Mouse (Mus musculus) spleen, embryonic (tissue): ENCODE results near the gene Alox5ap.

Experiments
- CTCF ChIA-PET: fragments of 350-600 bp; sonication (Branson Sonifier 250); formaldehyde crosslinking; loops from one replicate; lab custom pipeline; 2022; lab: Charles Lee

Gene Alox5ap

GRCm38 (mm10) chr5:149257518-149258281 is 6.9 kb upstream of the Alox5ap start:
- CTCF ChIA-PET: no interaction called here

GRCm38 (mm10) chr5:149259093-149259492 is 5.5 kb upstream of the Alox5ap start:
- CTCF ChIA-PET: no interaction called here

DNA sequence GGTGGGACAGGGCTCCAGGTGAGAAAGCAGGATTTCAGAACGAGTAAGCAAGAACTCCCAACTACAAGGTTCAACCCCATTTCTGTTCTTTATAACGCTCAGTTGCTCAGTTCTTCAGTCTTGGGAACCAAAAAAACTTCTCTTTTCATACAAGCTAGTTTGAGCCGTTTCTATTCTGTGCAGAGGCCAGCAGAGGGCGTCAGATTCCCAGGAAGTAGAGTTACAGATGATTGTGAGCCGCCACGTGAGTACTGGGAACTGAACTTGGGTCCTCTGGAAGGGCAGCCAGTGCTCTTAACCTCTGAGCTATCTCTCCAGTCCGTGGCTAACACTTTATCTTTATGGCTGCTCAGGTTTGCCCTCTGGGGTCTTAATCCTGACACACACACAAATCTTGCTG is 3.1 kb upstream of the Alox5ap start:
- CTCF ChIA-PET: interaction anchor here (0.9 to 1.0 kb wide), 2 partner anchors 16 to 21 kb away, joined by 3 to 4 read pairs; no protein-coding TSS in a partner anchor

DNA sequence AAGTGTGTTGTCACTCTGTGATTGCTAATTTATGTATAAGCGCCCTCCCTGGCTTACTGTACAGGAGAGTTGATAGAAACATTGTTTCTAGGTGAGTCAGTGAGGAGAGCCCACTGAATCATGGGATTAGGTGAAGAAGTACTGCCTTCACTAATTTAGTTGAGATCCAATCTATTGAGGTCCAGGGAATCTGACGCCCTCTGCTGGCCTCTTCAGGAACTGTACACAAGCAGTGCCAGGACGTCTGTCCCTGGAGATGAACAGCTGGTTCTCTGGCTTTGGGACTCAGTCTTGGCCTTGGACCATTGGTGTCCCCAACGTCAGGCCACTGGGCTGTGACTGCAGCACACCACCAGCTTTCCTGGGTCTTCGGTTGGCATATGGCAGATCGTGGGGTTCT is 2.7 kb upstream of the Alox5ap start:
- CTCF ChIA-PET: interaction anchor here (0.6 to 1.0 kb wide), 3 partner anchors 16 to 77 kb away, joined by 3 to 4 read pairs (median 3); partner anchors contain the start of genes Hmgb1 and Uspl1

- CTCF ChIA-PET: no interaction called here
Observed at GRCm38 (mm10) chr5:149264878-149265279, 312 bp downstream of the Alox5ap start.

- CTCF ChIA-PET: interaction anchor here (0.5 to 0.6 kb wide), 2 partner anchors 54 to 141 kb away, joined by 3 to 8 read pairs; no protein-coding TSS in a partner anchor
Observed at GRCm38 (mm10) chr5:149266761-149267221, 2.2 kb downstream of the Alox5ap start.

- CTCF ChIA-PET: interaction anchor here (0.6 kb wide), 1 partner anchor 142 kb away, joined by 8 read pairs; no protein-coding TSS in a partner anchor
Observed at GRCm38 (mm10) chr5:149267493-149267892, 2.9 kb downstream of the Alox5ap start.

GRCm38 (mm10) chr5:149271291-149271690 is 6.7 kb downstream of the Alox5ap start:
- CTCF ChIA-PET: no interaction called here

DNA sequence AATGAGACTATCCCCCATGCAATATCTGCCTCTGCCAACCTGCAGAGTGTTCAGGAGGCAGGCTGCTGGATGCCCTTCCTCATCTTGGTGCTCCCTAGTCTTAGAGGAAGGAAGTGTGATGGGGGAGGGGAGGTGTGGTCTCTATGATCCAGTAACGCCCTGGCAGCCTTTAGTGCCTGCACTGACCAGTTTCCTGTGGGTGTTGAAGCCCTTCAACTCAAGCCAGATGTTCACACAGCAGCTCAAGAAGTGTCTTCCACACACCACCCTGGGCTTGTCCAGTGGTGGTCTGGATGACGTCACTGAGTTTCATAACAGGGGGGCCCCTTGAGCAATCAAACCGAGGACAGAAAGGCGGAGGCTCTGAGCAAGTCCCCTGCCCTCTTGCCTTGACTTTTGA is 8.0 kb downstream of the Alox5ap start:
- CTCF ChIA-PET: no interaction called here

- CTCF ChIA-PET: no interaction called here
Observed at GRCm38 (mm10) chr5:149274390-149275104, 10.0 kb downstream of the Alox5ap start.

DNA sequence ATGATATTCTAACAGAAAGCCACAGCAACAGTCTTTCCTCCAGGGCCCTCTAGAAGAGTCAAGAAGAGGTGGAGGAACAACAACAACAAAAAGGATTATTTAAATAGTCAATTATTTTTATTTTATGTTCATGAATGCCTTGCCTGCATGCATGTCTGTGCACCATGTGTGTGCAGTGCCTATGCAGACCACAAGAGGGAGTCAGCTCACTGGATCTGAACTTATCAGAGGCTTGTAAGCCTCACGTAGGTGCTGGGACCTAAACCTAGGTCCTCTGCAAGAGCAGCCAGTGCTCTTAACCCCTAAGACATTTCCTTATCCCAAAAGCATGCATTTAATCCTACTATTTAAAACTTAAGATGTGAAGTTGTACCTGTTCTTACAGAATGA is 10.5 kb downstream of the Alox5ap start:
- CTCF ChIA-PET: no interaction called here

GRCm38 (mm10) chr5:149277529-149277928 is 13.0 kb downstream of the Alox5ap start:
- CTCF ChIA-PET: interaction anchor here (0.6 kb wide), 1 partner anchor 34 kb away, joined by 3 read pairs; no protein-coding TSS in a partner anchor

DNA sequence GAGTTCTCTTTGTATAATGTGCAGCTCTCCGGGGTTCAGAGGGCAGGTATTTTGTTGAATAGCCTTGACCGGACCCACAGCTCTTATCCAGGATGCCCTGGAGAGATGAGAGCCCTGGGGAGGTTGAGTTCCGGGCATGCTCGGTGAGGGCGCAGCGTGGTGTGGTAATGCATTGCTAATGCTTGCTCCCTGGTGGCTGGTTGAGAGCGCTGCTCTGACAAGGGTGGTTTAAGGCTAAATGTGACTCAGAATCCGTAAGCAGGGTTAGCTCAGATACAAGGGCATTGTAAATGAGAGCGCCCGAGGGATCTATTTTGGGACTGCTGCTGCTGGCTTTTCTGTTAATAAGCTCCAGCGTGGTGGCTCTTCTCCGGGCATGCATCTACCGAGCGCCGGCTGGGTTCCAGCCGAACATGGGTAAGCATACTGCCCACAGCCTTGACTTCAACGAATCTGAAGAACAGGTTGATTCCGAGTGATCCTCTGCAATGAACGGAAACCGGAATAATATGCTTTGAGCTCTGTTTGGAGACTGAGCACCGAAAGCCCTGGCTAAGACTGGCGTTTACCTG is 14.8 kb downstream of the Alox5ap start:
- CTCF ChIA-PET: no interaction called here

DNA sequence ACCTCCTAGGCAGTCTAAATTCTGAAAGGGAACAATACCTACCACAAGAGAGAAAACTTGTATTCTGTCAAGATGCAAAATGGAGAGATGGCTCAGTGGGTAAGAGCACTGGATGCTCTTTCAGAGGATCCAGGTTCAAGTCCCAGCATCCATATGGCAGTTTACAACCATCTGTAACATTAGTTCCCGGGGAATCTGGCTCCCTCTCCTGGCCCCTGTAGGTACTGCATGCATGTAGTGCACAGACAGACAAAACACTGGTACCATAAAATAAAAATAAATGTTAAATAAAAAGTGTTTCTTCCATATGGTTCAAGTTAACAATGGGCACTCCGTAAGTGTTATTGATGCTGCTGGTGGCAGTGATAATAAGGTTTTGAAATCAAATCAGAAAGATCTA is 18.4 kb downstream of the Alox5ap start:
- CTCF ChIA-PET: interaction anchor here (0.8 kb wide), 1 partner anchor 21 kb away, joined by 4 read pairs; no protein-coding TSS in a partner anchor

DNA sequence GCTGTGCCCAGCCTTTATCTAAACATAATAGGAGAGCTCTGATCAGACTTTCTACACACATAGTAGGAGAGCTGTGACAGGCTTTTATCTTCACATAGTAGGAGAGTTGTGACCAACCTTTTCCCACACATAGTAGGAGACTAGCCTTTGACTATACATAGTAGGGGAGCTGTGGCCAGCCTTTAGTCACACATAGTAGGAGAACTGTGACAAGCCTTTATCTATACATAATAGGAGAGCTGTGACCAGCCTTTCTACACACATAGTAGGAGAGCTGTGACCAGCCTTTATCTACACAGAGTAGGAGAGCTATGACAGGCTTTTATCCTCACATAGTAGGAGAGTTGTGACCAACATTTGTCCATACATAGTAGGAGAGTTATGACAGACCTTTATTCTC is 19.3 kb downstream of the Alox5ap start:
- CTCF ChIA-PET: no interaction called here

DNA sequence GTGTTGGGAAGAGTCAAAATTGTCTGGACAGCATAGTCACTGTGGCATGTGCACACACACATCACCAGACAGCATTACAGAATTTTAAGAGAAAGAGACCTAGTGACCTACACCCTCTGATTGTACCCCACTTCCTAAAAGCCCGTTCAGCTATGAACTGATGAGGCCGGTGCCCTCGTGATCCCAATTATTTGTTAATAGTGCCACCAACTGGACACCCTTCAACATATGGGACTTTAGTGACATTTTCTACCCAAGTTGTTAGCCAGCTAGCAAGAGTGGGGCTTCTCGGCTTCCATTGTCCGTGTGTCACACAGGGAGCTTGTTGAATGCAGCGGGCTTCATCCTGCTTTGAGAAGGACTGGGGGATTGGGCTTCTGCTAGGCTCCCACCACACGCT is 21.5 kb downstream of the Alox5ap start:
- CTCF ChIA-PET: interaction anchor here (0.6 kb wide), 1 partner anchor 57 kb away, joined by 5 read pairs; no protein-coding TSS in a partner anchor

- CTCF ChIA-PET: no interaction called here
Observed at GRCm38 (mm10) chr5:149287148-149288038, 22.8 kb downstream of the Alox5ap start.

- CTCF ChIA-PET: interaction anchor here (0.8 kb wide), 1 partner anchor 123 kb away, joined by 4 read pairs; no protein-coding TSS in a partner anchor
Observed at GRCm38 (mm10) chr5:149291266-149291665, 26.7 kb downstream of the Alox5ap start.

DNA sequence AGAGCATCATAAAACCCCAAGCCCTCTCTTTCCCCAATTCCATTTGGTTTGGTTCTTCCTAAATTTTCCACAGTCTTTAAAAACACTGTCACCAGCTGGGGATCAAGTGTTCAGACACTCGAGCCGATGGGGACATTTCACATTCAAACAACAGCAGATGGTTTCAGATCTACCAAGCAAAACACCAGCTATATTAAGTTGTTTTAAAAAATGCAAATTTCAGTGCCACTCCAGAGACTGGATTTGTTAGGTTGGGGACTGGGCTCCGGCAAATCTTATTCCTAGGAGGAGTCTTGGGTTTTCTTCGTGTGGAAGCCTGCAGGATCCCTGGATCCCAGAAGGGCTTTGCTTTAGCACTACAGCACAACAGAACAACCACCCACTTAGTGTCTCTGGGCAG is 28.5 kb downstream of the Alox5ap start:
- CTCF ChIA-PET: no interaction called here

GRCm38 (mm10) chr5:149296808-149297207 is 32.2 kb downstream of the Alox5ap start:
- CTCF ChIA-PET: no interaction called here

DNA sequence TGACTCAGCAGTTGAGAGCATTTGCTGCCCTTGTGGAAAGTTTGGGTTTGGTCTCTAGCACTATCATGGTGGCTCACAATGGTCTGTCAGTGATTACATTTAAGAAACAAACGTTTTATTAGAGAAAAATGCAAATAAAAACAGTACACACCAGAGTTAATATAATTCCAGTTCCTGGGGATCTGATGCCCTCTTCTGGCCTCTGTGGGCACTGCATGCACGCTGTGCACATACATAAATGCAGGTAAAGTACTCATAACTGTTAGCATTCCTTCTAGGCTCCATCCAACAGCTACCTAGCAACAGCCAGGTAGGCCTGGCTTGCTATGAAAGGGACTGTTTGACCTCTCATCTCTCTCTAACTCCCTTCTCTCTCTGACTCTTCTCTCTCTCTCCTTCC is 32.9 kb downstream of the Alox5ap start:
- CTCF ChIA-PET: no interaction called here
